Mouse (Mus musculus) lung, embryonic 14.5 days (tissue): ENCODE measurements around the gene Cdk18. TPM values are rescaled to one million over a fixed set of nuclear protein-coding genes. Genes with fewer than 3 reads are reported as not detected.

Source experiments
- ATAC-seq: fragments of 200-750 bp; cut with Nextera tagmentation; 2 replicates; pipeline ENCODE4 v1.8.0; 2017; ENCODE audit warnings: mild to moderate bottlenecking, moderate TSS enrichment, moderate library complexity; ENCODE audit not compliant: insufficient read depth
- DNase-seq: peaks from one replicate; pipeline ENCODE4 v3.0.0-alpha.2; 2015
- H3K27ac ChIP-seq: fragments of 300-500 bp; sonication (generic); 2 replicates; pipeline ENCODE4 v1.5.1; 2014; ENCODE audit warnings: low read depth, mild to moderate bottlenecking, moderate library complexity
- H3K27me3 ChIP-seq: fragments of 300-500 bp; sonication (generic); 2 replicates; pipeline ENCODE4 v1.6.1; 2014; ENCODE audit warnings: low read length, control low read depth; ENCODE audit not compliant: insufficient read depth
- H3K36me3 ChIP-seq: fragments of 300-500 bp; sonication (generic); 2 replicates; pipeline ENCODE4 v1.6.1; 2014; ENCODE audit warnings: control low read depth; ENCODE audit not compliant: insufficient read depth
- H3K4me1 ChIP-seq: fragments of 300-500 bp; sonication (generic); 2 replicates; pipeline ENCODE4 v1.6.1; 2014; ENCODE audit warnings: antibody characterized with exemption, control low read depth; ENCODE audit not compliant: insufficient read depth
- H3K4me2 ChIP-seq: fragments of 300-500 bp; sonication (generic); 2 replicates; pipeline ENCODE4 v1.6.1; 2014; ENCODE audit warnings: mild to moderate bottlenecking
- H3K4me3 ChIP-seq: fragments of 300-500 bp; sonication (generic); 2 replicates; pipeline ENCODE4 v1.5.1; 2014; ENCODE audit warnings: low read depth, low read length
- H3K9ac ChIP-seq: fragments of 300-500 bp; sonication (generic); 2 replicates; pipeline ENCODE4 v1.6.1; 2014
- H3K9me3 ChIP-seq: fragments of 300-500 bp; sonication (generic); 2 replicates; pipeline ENCODE4 v1.6.1; 2016; ENCODE audit warnings: low read depth, low read length, control low read depth
- CTCF ChIP-seq: IDR thresholded peaks from 2 replicates; pipeline ENCODE4 v1.5.1; 2016; ENCODE audit warnings: antibody characterized with exemption, low read depth
- WGBS: fragments of 180-500 bp; shearing (Covaris S2); extraction: QIAGEN DNeasy Blood & Tissue Kit; methylation state at CpG from one replicate; pipeline ENCODE4 v1.1.7; 2014; 5-methylcytosine and 5-hydroxymethylcytosine counted together
- polyA plus RNA-seq: library from polyadenylated mRNA; unstranded; fragments of >200 nt; fragmentation: Nextera tagmentation; extraction: Ambion mirVana; gene quantifications from 2 replicates; pipeline ENCODE4 v1.2.1, GENCODE M21; 2014

Gene Cdk18
- polyA plus RNA-seq, 1 experiment from 2014 or later, result 8.0 TPM

DNA sequence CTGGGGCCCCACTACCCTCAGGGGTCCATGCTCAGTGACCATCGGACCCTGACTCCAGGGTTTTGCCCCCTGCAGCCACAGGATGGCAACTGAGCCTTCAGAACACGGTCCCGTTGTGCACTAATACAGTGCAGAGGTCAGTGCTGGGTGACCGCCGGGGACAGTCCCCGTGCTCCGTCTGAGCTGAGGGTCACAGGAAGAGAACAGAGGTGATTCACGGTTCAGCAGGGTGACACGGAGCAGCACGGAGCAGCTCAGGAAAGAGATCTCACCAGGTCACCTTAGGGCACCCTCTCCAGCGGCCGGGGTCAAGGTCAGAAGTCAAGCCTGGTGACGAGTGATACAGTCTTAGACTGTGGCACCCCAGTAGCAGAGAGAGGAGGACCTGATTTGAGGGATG lies 2.3 kb upstream of the Cdk18 start:
- H3K4me1 ChIP-seq, result 0 out of 2 replicates have a peak, but pooled peaks cover 10% of the 10 kb centered on the region
- DNase-seq (no peak), ATAC-seq (no peak)
- no peak for TF ChIP-seq CTCF
- H3K27me3 ChIP-seq, result no peaks in the 10 kb centered on the region
- no peak overlapping the region for H3K27ac ChIP-seq
- H3K4me2 ChIP-seq, result no peak overlapping the region
- H3K9ac ChIP-seq, result no peak overlapping the region
- H3K36me3 ChIP-seq, result no peaks in the 10 kb centered on the region
- WGBS, result 55% methylated on average over 13 of the region's 13 CpGs
- H3K9me3 ChIP-seq, result no peaks in the 10 kb centered on the region
- no peak overlapping the region for H3K4me3 ChIP-seq

DNA sequence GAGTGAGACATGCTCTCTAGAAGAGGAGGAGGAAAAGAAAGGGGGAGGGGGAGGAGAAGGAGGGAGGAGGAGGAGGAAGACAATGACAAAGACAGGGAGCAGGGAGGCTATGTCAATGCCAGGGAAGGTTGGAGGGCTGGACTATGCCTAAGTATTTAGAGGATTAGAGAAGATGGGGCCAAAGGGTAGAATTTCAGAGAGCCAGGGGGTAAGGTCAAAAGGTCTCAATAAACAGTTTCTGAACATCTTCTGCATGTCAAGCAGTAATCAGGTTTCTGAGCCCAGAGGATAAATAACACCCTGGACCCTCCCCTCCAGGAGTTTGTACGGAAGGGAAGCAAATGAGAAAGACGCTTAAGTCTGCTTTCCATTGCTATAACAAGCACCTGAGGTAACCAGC lies 1.7 kb upstream of the Cdk18 start:
- Histone ChIP-seq H3K4me2 (no peak overlapping the region), H3K36me3 (no peaks in the 10 kb centered on the region), H3K4me1 (0 out of 2 replicates have a peak, but pooled peaks cover 10% of the 10 kb centered on the region), H3K27ac (no peak overlapping the region), H3K27me3 (no peaks in the 10 kb centered on the region), H3K4me3 (no peak overlapping the region), H3K9me3 (no peaks in the 10 kb centered on the region), H3K9ac (no peak overlapping the region)
- ATAC-seq (no peak), DNase-seq (no peak)
- no peak for TF ChIP-seq CTCF
- 51% methylated on average over 2 of the region's 2 CpGs for WGBS

GRCm38 (mm10) chr1:132140574-132140973 lies 1.1 kb upstream of the Cdk18 start:
- Histone ChIP-seq H3K9ac (no peak overlapping the region), H3K4me1 (0 out of 2 replicates have a peak, but pooled peaks cover 10% of the 10 kb centered on the region), H3K4me2 (no peak overlapping the region), H3K27ac (no peak overlapping the region), H3K36me3 (no peaks in the 10 kb centered on the region), H3K4me3 (no peak overlapping the region), H3K27me3 (no peaks in the 10 kb centered on the region), H3K9me3 (no peaks in the 10 kb centered on the region)
- 25% methylated on average over 4 of the region's 4 CpGs for WGBS
- no peak for ATAC-seq
- TF ChIP-seq CTCF, result no peak
- no peak for DNase-seq

GRCm38 (mm10) chr1:132140171-132140570 lies 687 bp upstream of the Cdk18 start:
- no peak overlapping the region for H3K9ac ChIP-seq

DNA sequence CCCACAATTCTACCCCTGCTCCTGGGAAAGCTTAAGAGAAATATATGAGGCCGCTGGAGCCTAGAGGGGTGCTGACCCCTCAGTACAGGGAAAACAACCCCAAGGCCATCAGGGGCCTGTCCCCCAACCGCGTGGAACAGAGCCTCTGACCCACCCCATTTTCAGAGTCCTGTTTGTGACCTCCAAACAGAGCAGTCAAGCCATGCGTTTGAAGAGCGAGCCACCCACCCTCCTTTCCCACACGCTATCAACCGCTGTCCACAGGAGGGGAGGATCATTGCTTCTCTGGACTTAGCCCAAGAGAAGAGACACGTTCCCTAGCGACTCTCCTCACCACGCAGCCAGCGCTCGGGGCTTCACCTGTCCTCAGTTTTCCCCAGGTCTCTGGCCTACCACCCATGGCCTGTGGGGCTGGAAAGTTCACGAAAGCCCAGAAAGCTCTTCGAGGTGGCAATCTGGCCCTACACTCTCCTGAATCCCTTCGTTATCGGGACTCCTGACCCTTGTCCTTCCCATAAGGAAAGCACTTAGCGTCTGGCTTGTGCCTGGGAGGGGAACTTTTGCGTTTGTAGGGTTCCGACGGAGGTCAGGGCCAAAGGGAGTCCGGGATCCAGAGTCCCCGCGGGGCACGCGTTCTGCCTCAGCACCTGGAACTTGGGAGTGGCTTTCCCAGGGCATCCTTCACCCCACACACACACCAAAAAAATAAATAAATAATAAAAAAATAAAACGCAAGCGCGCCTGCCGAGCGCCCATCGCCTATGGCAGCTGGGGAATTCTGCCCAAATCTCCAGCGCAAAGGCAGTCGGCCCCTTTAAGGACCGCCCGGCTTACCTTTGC lies 688 bp downstream of the Cdk18 start:
- Histone ChIP-seq H3K4me2 (peak overlapping the region; percentile 97), H3K9me3 (no peaks in the 10 kb centered on the region), H3K36me3 (no peaks in the 10 kb centered on the region), H3K4me1 (0 out of 2 replicates have a peak, but pooled peaks cover 10% of the 10 kb centered on the region), H3K4me3 (peak overlapping the region; percentile 63), H3K27ac (0 out of 2 replicates have a peak overlapping the region, but pooled peaks have one; percentile 30), H3K27me3 (no peaks in the 10 kb centered on the region), H3K9ac (peak overlapping the region; percentile 60)
- no peak for TF ChIP-seq CTCF
- peak; percentile 1; the same call in 1 of the 2 replicates for ATAC-seq
- 4% methylated on average over 35 of the region's 35 CpGs for WGBS
- DNase-seq, result no peak

More at GRCm38 (mm10) chr1:132140171-132140570, 687 bp upstream of the Cdk18 start:
- 46% methylated on average over 10 of the region's 10 CpGs for WGBS
- peak overlapping the region; percentile 97 for H3K4me2 ChIP-seq
- H3K4me3 ChIP-seq, result no peak overlapping the region
- no peaks in the 10 kb centered on the region for H3K9me3 ChIP-seq
- ATAC-seq, result peak; percentile 18; the same call in 1 of the 2 replicates
- DNase-seq, result peak; percentile 62
- 0 out of 2 replicates have a peak, but pooled peaks cover 10% of the 10 kb centered on the region for H3K4me1 ChIP-seq
- peak; percentile 63 for TF ChIP-seq CTCF
- H3K36me3 ChIP-seq, result no peaks in the 10 kb centered on the region
- H3K27me3 ChIP-seq, result no peaks in the 10 kb centered on the region
- no peak overlapping the region for H3K27ac ChIP-seq

DNA sequence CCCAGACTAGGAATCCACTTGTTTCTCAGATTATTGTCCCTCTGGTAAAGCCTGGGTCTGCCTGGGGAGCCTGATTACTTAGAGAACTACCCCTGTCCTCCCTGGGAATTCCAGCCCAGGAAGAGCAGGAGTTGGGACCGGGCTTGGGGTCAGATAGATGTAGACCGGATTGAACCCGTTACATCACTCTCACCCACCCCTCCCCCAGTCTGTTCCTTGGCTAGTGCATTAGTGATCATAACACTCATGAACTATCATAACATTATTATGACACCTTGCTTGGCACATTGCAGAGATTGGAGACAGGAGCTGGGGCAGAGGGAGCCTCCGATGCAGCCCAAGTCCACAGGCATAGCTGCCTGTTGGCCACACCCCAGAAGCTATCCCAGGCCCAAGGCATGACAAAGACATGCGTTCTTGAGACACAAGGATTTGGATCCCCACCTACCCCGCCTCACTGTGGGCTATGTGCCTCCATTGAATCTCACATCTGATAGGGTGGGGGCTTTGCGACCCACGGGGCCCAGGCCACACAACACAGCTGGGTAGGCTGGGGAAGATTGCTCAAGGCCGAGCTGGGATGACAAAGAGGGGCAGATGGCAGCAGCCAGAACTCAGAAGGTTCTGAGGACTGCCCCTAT lies 1.4 kb downstream of the Cdk18 start:
- ATAC-seq, result no peak
- peak overlapping the region; percentile 97 for H3K4me2 ChIP-seq

DNA sequence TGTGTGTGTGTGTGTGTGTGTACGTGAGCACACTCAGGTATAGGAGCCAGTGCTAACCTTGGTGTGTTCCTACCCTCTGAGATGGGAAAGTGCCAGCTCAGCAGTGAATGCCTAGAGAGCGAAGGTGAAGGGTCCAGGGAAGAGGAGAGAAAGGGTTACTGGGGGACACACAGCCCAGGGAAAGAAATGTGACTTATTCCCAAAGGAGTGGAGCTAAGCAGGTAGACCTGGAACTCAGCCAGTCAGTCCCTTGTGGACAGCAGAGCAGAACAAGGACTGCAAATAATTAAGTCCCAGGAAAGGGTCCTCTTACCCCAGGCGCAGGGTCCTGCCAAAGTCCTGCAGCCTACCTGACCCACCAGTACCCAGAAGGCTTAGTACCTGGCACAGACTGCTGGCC lies 2.6 kb downstream of the Cdk18 start:
- no peak overlapping the region for H3K4me3 ChIP-seq
- no peak overlapping the region for H3K27ac ChIP-seq
- no peak for DNase-seq
- no peaks in the 10 kb centered on the region for H3K27me3 ChIP-seq
- H3K9ac ChIP-seq, result no peak overlapping the region
- H3K4me1 ChIP-seq, result peaks cover 21% of the 10 kb centered on the region; the same call in 1 of the 2 replicates
- H3K4me2 ChIP-seq, result no peak overlapping the region
- TF ChIP-seq CTCF, result no peak
- H3K36me3 ChIP-seq, result no peaks in the 10 kb centered on the region
- no peaks in the 10 kb centered on the region for H3K9me3 ChIP-seq
- 93% methylated on average over 3 of the region's 3 CpGs for WGBS
- no peak for ATAC-seq

More for the DNA sequence above, 1.4 kb downstream of the Cdk18 start:
- Histone ChIP-seq H3K27ac (no peak overlapping the region), H3K9me3 (no peaks in the 10 kb centered on the region), H3K4me3 (peak overlapping the region; percentile 63), H3K9ac (peak overlapping the region; percentile 60; the same call in 1 of the 2 replicates), H3K36me3 (no peaks in the 10 kb centered on the region), H3K4me1 (peaks cover 16% of the 10 kb centered on the region; the same call in 1 of the 2 replicates), H3K27me3 (no peaks in the 10 kb centered on the region)
- no peak for TF ChIP-seq CTCF
- 38% methylated on average over 9 of the region's 9 CpGs for WGBS
- no peak for DNase-seq
